Mouse (Mus musculus) macrophage (primary cell): ENCODE results near the gene Wdr49. TPM values are rescaled to one million over a fixed set of nuclear protein-coding genes. Genes with fewer than 3 reads are reported as not detected.

ENCODE experiments used
- H3K27ac ChIP-seq: fragments of 350-480 bp; formaldehyde crosslinking; 2 replicates; pipeline ENCODE4 v1.9.0; 2021
- H3K36me3 ChIP-seq: fragments of 350-480 bp; formaldehyde crosslinking; 2 replicates; pipeline ENCODE4 v1.9.0; 2021; ENCODE audit errors: inconsistent target
- H3K4me3 ChIP-seq: fragments of 350-480 bp; formaldehyde crosslinking; 2 replicates; pipeline ENCODE4 v1.9.0; 2021; ENCODE audit errors: inconsistent target
- H3K79me2 ChIP-seq: fragments of 350-480 bp; formaldehyde crosslinking; 2 replicates; pipeline ENCODE4 v1.9.0; 2021; ENCODE audit errors: inconsistent target
- WGBS: methylation state at CpG from one replicate; pipeline ENCODE4 v1.1.7; 2026; ENCODE audit warnings: inconsistent platforms; ENCODE audit not compliant: missing documents; 5-methylcytosine and 5-hydroxymethylcytosine counted together
- polyA plus RNA-seq: library from polyadenylated mRNA; stranded (reverse); fragments of 250-400 nt; gene quantifications from 3 replicates; pipeline ENCODE4 v1.2.4, GENCODE M21; 2018; ENCODE audit warnings: inconsistent platforms

Wdr49 gene
- polyA plus RNA-seq, 1 experiment from 2014 or later: not detected

DNA sequence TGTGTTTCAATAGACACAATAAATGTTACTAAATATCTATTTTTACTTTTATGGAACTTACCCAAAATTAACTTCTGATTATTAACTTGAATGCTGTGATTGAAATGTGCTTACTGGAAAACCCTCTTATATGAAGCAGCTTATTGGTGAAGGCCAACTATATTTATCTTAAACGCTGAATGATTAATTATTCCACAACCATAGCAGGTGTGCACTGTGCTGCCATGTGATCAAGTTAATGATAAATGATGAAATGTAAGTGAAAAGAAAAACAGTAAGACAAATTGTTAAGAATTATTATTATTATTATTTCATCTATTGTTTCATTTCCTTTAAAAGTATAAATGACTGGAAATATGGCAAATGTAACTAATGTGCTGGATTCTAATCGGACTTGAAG lies 212.0 kb downstream of the Wdr49 start, which contains the start of gene Serpini2:
Gene Serpini2, minus strand, starts transcription at position 101 of the 400 bp plus-strand sequence.
- H3K36me3 ChIP-seq: no peaks in the 10 kb centered on the region
- no peaks in the 10 kb centered on the region for H3K79me2 ChIP-seq
- no peak within 1 kb of the TSS for H3K4me3 ChIP-seq
- H3K27ac ChIP-seq: no peak within 1 kb of the TSS
- WGBS: 100% methylated on average over 2 of the region's 2 CpGs

- Histone ChIP-seq H3K79me2 (no peaks in the 10 kb centered on the region), H3K36me3 (no peaks in the 10 kb centered on the region), H3K27ac (no peak overlapping the region), H3K4me3 (no peak overlapping the region)
These were observed 222.6 kb downstream of the Wdr49 start for GRCm38 (mm10) chr3:75259356-75259755.

Other genes with a start within 250 kb of the Wdr49 start
- not detected in 3 replicates for gene Serpini2, start 212.1 kb downstream of the Wdr49 start, polyA plus RNA-seq
- 79.2 to 159 TPM (median 82.1 TPM) in 3 replicates for gene Pdcd10, start 74.7 kb upstream of the Wdr49 start, polyA plus RNA-seq
- gene Serpini1, start 75.4 kb upstream of the Wdr49 start, polyA plus RNA-seq: 0.11 to 0.16 TPM (median 0.15 TPM) in 3 replicates